Mouse (Mus musculus) ES-Bruce4 (cell line): ENCODE measurements at regions not wholly inside any gene's neighbourhood (a gene's known extent, or its start where the extent isn't known, plus 50 kb on each side); places are given as distances from the start of the nearest gene placed in this dataset.

Source experiments
- H3K27ac ChIP-seq: 2 replicates; pipeline ENCODE4 v1.5.1; 2012; ENCODE audit warnings: low read length, inconsistent platforms; ENCODE audit not compliant: insufficient read depth
- H3K27me3 ChIP-seq: 2 replicates; pipeline ENCODE4 v1.6.1; 2012; ENCODE audit warnings: mild to moderate bottlenecking, low read length, inconsistent platforms; ENCODE audit not compliant: control insufficient read depth, poor library complexity, insufficient read depth, severe bottlenecking
- H3K36me3 ChIP-seq: 2 replicates; pipeline ENCODE4 v1.6.1; 2012; ENCODE audit warnings: inconsistent platforms, mild to moderate bottlenecking, low read length, moderate library complexity; ENCODE audit not compliant: control insufficient read depth, poor library complexity, insufficient read depth, severe bottlenecking
- H3K4me1 ChIP-seq: one replicate; pipeline ENCODE4 v1.8.1; 2011; ENCODE audit warnings: low read length; ENCODE audit not compliant: control insufficient read depth, insufficient read depth
- H3K4me3 ChIP-seq: 2 replicates; pipeline ENCODE4 v1.5.1; 2011; ENCODE audit warnings: low read depth, mild to moderate bottlenecking, low read length
- H3K9ac ChIP-seq: 2 replicates; pipeline ENCODE4 v1.6.1; 2012; ENCODE audit warnings: low read depth, mild to moderate bottlenecking, inconsistent platforms; ENCODE audit not compliant: poor library complexity, severe bottlenecking
- H3K9me3 ChIP-seq: replicated peaks from 2 replicates; pipeline ENCODE4 v1.6.1; 2012; ENCODE audit warnings: mild to moderate bottlenecking, low read length, inconsistent platforms; ENCODE audit not compliant: control insufficient read depth, poor library complexity, insufficient read depth, severe bottlenecking
- CTCF ChIP-seq: IDR thresholded peaks from one replicate; pipeline ENCODE4 v1.8.1; 2011; ENCODE audit warnings: low read depth, low read length
- EP300 ChIP-seq: IDR thresholded peaks from 2 replicates; pipeline ENCODE4 v1.6.1; 2011; ENCODE audit warnings: low read depth, low read length; ENCODE audit not compliant: insufficient read depth
- POLR2A ChIP-seq: IDR thresholded peaks from one replicate; pipeline ENCODE4 v1.8.1; 2011; ENCODE audit warnings: low read length; ENCODE audit not compliant: insufficient read depth

DNA sequence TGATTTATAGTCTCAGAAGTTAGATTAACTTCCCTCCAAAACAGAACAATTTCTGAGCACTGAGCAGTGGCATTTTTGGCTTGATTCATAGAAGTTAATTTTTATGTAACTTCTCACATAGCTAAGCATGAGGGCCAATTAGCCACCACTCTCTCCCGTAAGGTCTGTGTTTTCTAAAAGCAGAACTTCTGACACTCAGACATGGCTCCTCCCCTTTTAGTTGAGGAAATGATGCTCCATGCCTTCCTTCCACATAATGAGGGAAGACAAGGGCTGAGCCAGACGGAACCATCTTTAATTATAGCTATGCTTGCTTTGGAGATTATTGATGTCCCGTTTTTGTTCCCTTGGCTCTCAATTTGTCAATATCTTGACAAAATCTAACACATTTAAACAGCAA, 429.3 kb downstream of the Psat1 start:
- Histone ChIP-seq H3K9me3 (peaks cover 5% of the 10 kb centered on the region), H3K36me3 (no peaks in the 10 kb centered on the region), H3K4me3 (no peak overlapping the region), H3K4me1 (no peaks in the 10 kb centered on the region), H3K27ac (no peak overlapping the region), H3K9ac (no peak overlapping the region), H3K27me3 (no peaks in the 10 kb centered on the region)
- TF ChIP-seq EP300 (no peak), CTCF (no peak), POLR2A (no peak)

DNA sequence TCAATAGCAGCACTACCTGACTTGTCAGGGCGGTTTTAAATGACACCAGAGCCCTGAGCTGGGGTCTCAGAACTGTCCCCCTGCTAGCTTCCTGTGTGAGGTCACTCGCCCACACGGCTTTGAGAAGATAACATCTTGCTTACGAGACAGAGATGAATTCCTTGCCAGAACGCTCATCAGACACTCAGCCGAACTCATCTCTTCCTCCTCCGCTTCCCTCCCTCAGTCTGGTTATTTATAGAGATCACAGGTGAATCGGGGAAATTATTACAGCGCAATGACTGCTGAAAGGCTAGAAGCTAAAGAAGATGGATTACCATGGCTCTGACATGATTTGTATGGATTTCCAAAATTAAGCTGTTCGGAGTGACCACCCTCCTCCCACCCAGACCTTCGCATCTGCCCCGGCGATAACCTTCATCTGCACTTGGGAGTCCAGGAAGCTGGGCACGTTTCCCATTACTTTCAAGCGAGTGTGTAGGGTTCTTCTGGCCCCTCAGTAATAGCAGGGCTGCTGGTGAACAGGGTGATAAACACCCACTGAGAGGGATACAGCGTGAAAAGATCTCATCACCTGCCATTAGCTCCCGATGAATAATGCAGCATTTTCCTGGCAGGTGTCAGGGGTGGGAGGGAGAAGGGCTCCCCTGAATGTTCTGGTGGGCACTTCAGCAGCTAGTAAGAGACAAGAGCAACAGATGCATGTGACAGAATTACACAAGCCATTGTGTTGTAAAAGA, 430.4 kb downstream of the Psat1 start:
- Histone ChIP-seq H3K27me3 (no peaks in the 10 kb centered on the region; the same call in 1 of the 2 replicates), H3K27ac (no peak overlapping the region), H3K36me3 (no peaks in the 10 kb centered on the region), H3K4me3 (no peak overlapping the region), H3K4me1 (no peaks in the 10 kb centered on the region), H3K9ac (no peak overlapping the region), H3K9me3 (no peaks in the 10 kb centered on the region)
- TF ChIP-seq EP300: 0 out of 2 replicates have a peak, but pooled peaks have one; percentile 21
- no peak for TF ChIP-seq POLR2A

GRCm38 (mm10) chr19:15513197-15513596, 433.9 kb downstream of the Psat1 start:
- Histone ChIP-seq H3K9ac (no peak overlapping the region), H3K36me3 (no peaks in the 10 kb centered on the region), H3K4me1 (no peaks in the 10 kb centered on the region), H3K9me3 (no peaks in the 10 kb centered on the region), H3K4me3 (no peak overlapping the region), H3K27ac (no peak overlapping the region), H3K27me3 (no peaks in the 10 kb centered on the region; the same call in 1 of the 2 replicates)
- TF ChIP-seq POLR2A (no peak), EP300 (no peak), CTCF (no peak)

DNA sequence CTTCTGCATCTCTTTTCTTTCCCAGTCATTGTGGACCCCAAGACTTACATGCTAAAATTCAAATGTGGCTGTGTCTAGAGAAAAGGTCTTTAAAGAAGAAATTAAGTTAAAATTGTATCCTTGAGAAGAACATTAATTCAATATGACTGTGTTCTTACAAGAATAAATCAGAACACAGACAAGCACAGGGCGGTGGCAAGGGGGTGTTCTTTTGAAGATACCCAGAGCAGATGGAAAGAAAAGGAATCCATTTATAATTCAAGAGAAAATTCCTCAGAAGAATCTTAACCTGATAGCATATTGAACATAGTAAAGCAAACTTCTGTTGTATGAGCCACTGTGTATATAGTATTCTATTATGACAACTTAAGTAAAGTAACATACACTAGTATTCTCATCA, 436.7 kb downstream of the Psat1 start:
- Histone ChIP-seq H3K4me3 (no peak overlapping the region), H3K36me3 (no peaks in the 10 kb centered on the region), H3K4me1 (no peaks in the 10 kb centered on the region), H3K9ac (no peak overlapping the region), H3K27ac (no peak overlapping the region), H3K27me3 (no peaks in the 10 kb centered on the region; the same call in 1 of the 2 replicates), H3K9me3 (no peaks in the 10 kb centered on the region)
- TF ChIP-seq EP300: no peak

GRCm38 (mm10) chr19:15502985-15503354, 444.2 kb downstream of the Psat1 start:
- Histone ChIP-seq H3K36me3 (no peaks in the 10 kb centered on the region), H3K9me3 (no peaks in the 10 kb centered on the region), H3K27me3 (no peaks in the 10 kb centered on the region; the same call in 1 of the 2 replicates), H3K4me3 (no peak overlapping the region), H3K4me1 (no peaks in the 10 kb centered on the region), H3K9ac (no peak overlapping the region), H3K27ac (no peak overlapping the region)
- no peak for TF ChIP-seq POLR2A
- no peak for TF ChIP-seq CTCF
- TF ChIP-seq EP300: no peak

DNA sequence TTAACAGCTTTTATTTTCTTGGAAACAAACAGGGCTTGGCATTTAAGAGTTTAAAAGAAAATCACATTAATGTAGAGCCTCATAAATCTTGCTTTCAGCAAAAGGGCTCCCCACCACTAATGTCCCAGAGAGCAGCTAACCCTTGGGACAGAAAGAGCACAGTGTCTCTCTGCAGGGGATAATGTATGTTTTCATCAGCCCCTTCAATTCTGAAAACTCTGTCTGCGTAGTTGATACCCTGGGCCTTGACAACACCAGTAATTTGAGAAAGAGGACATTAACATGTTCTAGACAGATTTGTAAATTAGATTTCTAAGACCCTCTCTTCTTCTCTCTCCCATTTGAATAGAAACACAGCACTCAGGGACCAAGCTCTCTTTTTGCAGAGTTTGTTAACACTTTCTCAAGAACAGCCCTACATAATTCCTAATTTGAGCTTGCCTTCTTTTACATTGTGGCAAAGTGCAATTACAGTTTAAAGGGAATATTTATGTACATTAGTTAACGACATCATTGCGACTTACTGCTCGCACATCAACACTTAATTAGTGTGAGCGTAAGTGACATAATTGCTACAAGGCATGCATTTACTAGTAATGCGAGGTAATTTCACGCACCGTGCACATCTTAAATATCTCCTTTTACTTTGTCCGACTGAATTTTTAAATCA, 444.7 kb downstream of the Psat1 start:
- Histone ChIP-seq H3K9me3 (no peaks in the 10 kb centered on the region), H3K4me1 (no peaks in the 10 kb centered on the region), H3K27me3 (no peaks in the 10 kb centered on the region; the same call in 1 of the 2 replicates), H3K4me3 (no peak overlapping the region), H3K9ac (no peak overlapping the region), H3K36me3 (no peaks in the 10 kb centered on the region), H3K27ac (no peak overlapping the region)
- TF ChIP-seq POLR2A (no peak), EP300 (no peak), CTCF (no peak)
